8 mouse cellular contexts compared by ENCODE assay signal in genomic region chr3:122618402-122618801, GRCm38 (mm10). TPM values are rescaled to one million over a fixed set of nuclear protein-coding genes. Genes with fewer than 3 reads are reported as not detected.
DNase-seq lines count a peak whose midpoint lies in the region; ATAC-seq and TF ChIP-seq lines count a peak whose summit lies in the region.

No protein-coding gene starts in this region.

- peak overlapping the region; percentile 89 for H3K9ac ChIP-seq in ES-E14 (ENCODE audit: insufficient read depth, low read depth, low read length, poor library complexity, severe bottlenecking)
- H3K9ac ChIP-seq in embryonic facial prominence, embryonic 14.5 days (ENCODE audit: low read depth, low read length): peak overlapping the region; percentile 97
- H3K9ac ChIP-seq in hindbrain, embryonic 16.5 days (ENCODE audit: low read depth, low read length): peak overlapping the region; percentile 100
- peak overlapping the region; percentile 92 for H3K9ac ChIP-seq in limb, embryonic 15.5 days
- peak overlapping the region; percentile 100 for H3K9ac ChIP-seq in midbrain, embryonic 16.5 days (ENCODE audit: low read depth, low read length)

- H3K27ac ChIP-seq in ES-E14 (ENCODE audit: insufficient read depth, low read depth, low read length, poor library complexity, severe bottlenecking): no peak overlapping the region; the same call in 1 of the 2 replicates
- H3K27ac ChIP-seq in embryonic facial prominence, embryonic 14.5 days (replicated peaks; ENCODE audit: low read depth, low read length): peak overlapping the region; percentile 98
- peak overlapping the region; percentile 96 for H3K27ac ChIP-seq in hindbrain, embryonic 16.5 days (ENCODE audit: low read depth, low read length)
- H3K27ac ChIP-seq in limb, embryonic 15.5 days: peak overlapping the region; percentile 98; the same call in 1 of the 2 replicates
- peak overlapping the region; percentile 100 for H3K27ac ChIP-seq in midbrain, embryonic 16.5 days (ENCODE audit: low read length)

- no peaks in the 10 kb centered on the region for H3K9me3 ChIP-seq in ES-E14 (ENCODE audit: control insufficient read depth, insufficient read depth, low read depth, low read length)
- H3K9me3 ChIP-seq in embryonic facial prominence, embryonic 14.5 days (ENCODE audit: control insufficient read depth, low read length): no peaks in the 10 kb centered on the region
- H3K9me3 ChIP-seq in hindbrain, embryonic 16.5 days (ENCODE audit: control insufficient read depth, low read length): no peaks in the 10 kb centered on the region
- H3K9me3 ChIP-seq in limb, embryonic 15.5 days: no peaks in the 10 kb centered on the region
- no peaks in the 10 kb centered on the region for H3K9me3 ChIP-seq in midbrain, embryonic 16.5 days (replicated peaks; ENCODE audit: control insufficient read depth, low read length, poor library complexity, severe bottlenecking)

- WGBS in embryonic facial prominence, embryonic 14.5 days: under 1% methylated on average over 30 of the region's 30 CpGs
- WGBS in hindbrain, embryonic 16.5 days: under 1% methylated on average over 30 of the region's 30 CpGs
- under 1% methylated on average over 30 of the region's 30 CpGs for WGBS in limb, embryonic 15.5 days
- under 1% methylated on average over 30 of the region's 30 CpGs for WGBS in midbrain, embryonic 16.5 days

- H3K4me1 ChIP-seq in ES-E14 (ENCODE audit: control insufficient read depth in 2 of 2, insufficient read depth in 2 of 2, low read length in 2 of 2, poor library complexity in 1 of 2): peaks cover 3 to 8% of the 10 kb centered on the region in 2 experiments; a peak in 2 of 4 replicates
- peaks cover 23% of the 10 kb centered on the region for H3K4me1 ChIP-seq in embryonic facial prominence, embryonic 14.5 days (ENCODE audit: control insufficient read depth, insufficient read depth, low read length)
- peaks cover 22% of the 10 kb centered on the region for H3K4me1 ChIP-seq in hindbrain, embryonic 16.5 days (ENCODE audit: control insufficient read depth, insufficient read depth, low read depth, low read length)
- peaks cover 22% of the 10 kb centered on the region for H3K4me1 ChIP-seq in limb, embryonic 15.5 days
- H3K4me1 ChIP-seq in midbrain, embryonic 16.5 days (ENCODE audit: control insufficient read depth, insufficient read depth, low read length): peaks cover 36% of the 10 kb centered on the region

- DNase-seq in adrenal gland, adult 2 months: peak; percentile 39
- DNase-seq in adrenal gland, postnatal 4 days (ENCODE audit: low spot score in 2 of 2): no peak
- DNase-seq in ES-E14 (ENCODE audit: low read depth, low spot score): peak; percentile 30
- peak; percentile 65 for DNase-seq in embryonic facial prominence, embryonic 14.5 days (ENCODE audit: low spot score)
- DNase-seq in urinary bladder, postnatal 36 days (ENCODE audit: low spot score in 2 of 2): peak; percentile 31 to 51

- peak overlapping the region; percentile 84 for H3K4me2 ChIP-seq in embryonic facial prominence, embryonic 14.5 days (ENCODE audit: low read depth, low read length)
- H3K4me2 ChIP-seq in hindbrain, embryonic 16.5 days (ENCODE audit: low read length): peak overlapping the region; percentile 60
- peak overlapping the region; percentile 90 for H3K4me2 ChIP-seq in limb, embryonic 15.5 days
- H3K4me2 ChIP-seq in midbrain, embryonic 16.5 days (ENCODE audit: low read length): peak overlapping the region; percentile 68

- no peaks in the 10 kb centered on the region for H3K36me3 ChIP-seq in ES-E14 (ENCODE audit: control insufficient read depth, insufficient read depth, low read length, poor library complexity, severe bottlenecking)
- no peaks in the 10 kb centered on the region for H3K36me3 ChIP-seq in embryonic facial prominence, embryonic 14.5 days (ENCODE audit: control insufficient read depth, insufficient read depth, low read length)
- H3K36me3 ChIP-seq in hindbrain, embryonic 16.5 days (ENCODE audit: control insufficient read depth, insufficient read depth, low read length): no peaks in the 10 kb centered on the region
- no peaks in the 10 kb centered on the region for H3K36me3 ChIP-seq in limb, embryonic 15.5 days
- H3K36me3 ChIP-seq in midbrain, embryonic 16.5 days (ENCODE audit: control insufficient read depth, insufficient read depth, low read length): no peaks in the 10 kb centered on the region

- ATAC-seq in embryonic facial prominence, embryonic 14.5 days (ENCODE audit: low read depth): 0 out of 2 replicates have a peak, but pooled peaks have one; percentile 34
- no peak for ATAC-seq in hindbrain, embryonic 16.5 days
- no peak for ATAC-seq in limb, embryonic 15.5 days (ENCODE audit: insufficient number of reproducible peaks, low FRiP score, low TSS enrichment, low read depth)
- peak; percentile 3; the same call in 1 of the 2 replicates for ATAC-seq in midbrain, embryonic 16.5 days

- peak overlapping the region; percentile 80 to 95 for H3K4me3 ChIP-seq in ES-E14 (ENCODE audit: insufficient read depth in 1 of 2, low read depth in 1 of 2, low read length in 2 of 2, poor library complexity in 1 of 2, severe bottlenecking in 1 of 2)
- H3K4me3 ChIP-seq in embryonic facial prominence, embryonic 14.5 days (ENCODE audit: low read depth, low read length): peak overlapping the region; percentile 92
- peak overlapping the region; percentile 97 for H3K4me3 ChIP-seq in hindbrain, embryonic 16.5 days (ENCODE audit: low read length)
- peak overlapping the region; percentile 92 for H3K4me3 ChIP-seq in limb, embryonic 15.5 days
- peak overlapping the region; percentile 97 for H3K4me3 ChIP-seq in midbrain, embryonic 16.5 days (ENCODE audit: low read depth, low read length)

- H3K27me3 ChIP-seq in embryonic facial prominence, embryonic 14.5 days (replicated peaks; ENCODE audit: control insufficient read depth, insufficient read depth, low read length): no peaks in the 10 kb centered on the region
- H3K27me3 ChIP-seq in hindbrain, embryonic 16.5 days (replicated peaks; ENCODE audit: control insufficient read depth, insufficient read depth, low read length): no peaks in the 10 kb centered on the region
- H3K27me3 ChIP-seq in limb, embryonic 15.5 days: no peaks in the 10 kb centered on the region
- H3K27me3 ChIP-seq in midbrain, embryonic 16.5 days (ENCODE audit: control insufficient read depth, insufficient read depth, low read depth, low read length): no peaks in the 10 kb centered on the region

- in situ Hi-C loops in ES-E14 (cut with MboI; ENCODE audit: low sequenced_read_pairs in 2 of 2, unreplicated experiment in 2 of 2): no loop called here

TF ChIP-seq in ES-E14, 5 proteins besides CTCF, POLR2A, EP300 and RAD21:
- TF ChIP-seq ZC3H11A (IDR thresholded peaks at IDR 0.05; ENCODE audit: borderline replicate concordance, low read depth, low read length) (no peak), MAFK (IDR thresholded peaks at IDR 0.05; ENCODE audit: insufficient read depth, low read depth, low read length) (0 out of 2 replicates have a peak, but pooled peaks have one; percentile 5)

RNA-seq across cellular contexts. Expression of gene Fnbp1l, which starts 1.1 kb away (rescaled TPM):
- total RNA-seq in adrenal gland, adult 2 months (2021): 10 to 100 TPM; 16.3 to 22.0 TPM
- polyA plus RNA-seq in adrenal gland, adult 2 months (2012; rRNA removed): 1.4 TPM in 2 replicates
- 10 to 100 TPM; 36.1 to 47.9 TPM for total RNA-seq in adrenal gland, postnatal 4 days (2021)
- total RNA-seq in ES-E14 (2012; rRNA removed): 21.2 and 25.5 TPM in 2 replicates
- 36.8 and 44.6 TPM in 2 replicates for polyA plus RNA-seq in embryonic facial prominence, embryonic 14.5 days (2014; fragmentation: Nextera tagmentation; extraction: Ambion mirVana)
- 168 and 182 TPM in 2 replicates for polyA plus RNA-seq in hindbrain, embryonic 16.5 days (2015; fragmentation: Nextera tagmentation; extraction: Ambion mirVana)
- polyA plus RNA-seq in limb, embryonic 15.5 days (2015; fragmentation: Nextera tagmentation; extraction: Ambion mirVana): 42.7 and 48.9 TPM in 2 replicates
- 257 and 294 TPM in 2 replicates for polyA plus RNA-seq in midbrain, embryonic 16.5 days (2015; fragmentation: Nextera tagmentation; extraction: Ambion mirVana)

Comparison
In these comparisons a context has a peak if more than half of its experiments do, and no peak if none do; other contexts are left out.
1. DNase-seq: peak in adrenal gland, adult 2 months (single experiment), ES-E14 (single experiment), embryonic facial prominence, embryonic 14.5 days (single experiment) and urinary bladder, postnatal 36 days (2 of 2); none in adrenal gland, postnatal 4 days (0 of 2).
2. ATAC-seq: peak in embryonic facial prominence, embryonic 14.5 days (single experiment) and midbrain, embryonic 16.5 days (single experiment); none in hindbrain, embryonic 16.5 days (single experiment) and limb, embryonic 15.5 days (single experiment).
3. RNA of gene Fnbp1l, which starts 1.1 kb away (polyA plus RNA-seq): 257 to 294 TPM in midbrain, embryonic 16.5 days, 168 to 182 TPM in hindbrain, embryonic 16.5 days, 42.7 to 48.9 TPM in limb, embryonic 15.5 days and 36.8 to 44.6 TPM in embryonic facial prominence, embryonic 14.5 days; 1.4 TPM in adrenal gland, adult 2 months; every median in the first group is over 10 times any median in the second.
4. Peak in every context shown above with its lines, with median percentiles within 50 percentile points of each other: H3K4me3 ChIP-seq, H3K9ac ChIP-seq and H3K4me2 ChIP-seq.